Mouse (Mus musculus) adrenal gland, postnatal 25 days (tissue): ENCODE data around the gene Tsc22d1. TPM values are rescaled to one million over a fixed set of nuclear protein-coding genes. Genes with fewer than 3 reads are reported as not detected.

Experiments
- total RNA-seq: library from RNA; stranded (reverse); gene quantifications from 2 replicates; pipeline ENCODE4 v1.2.3, GENCODE M21; 2021

The Tsc22d1 gene
- total RNA-seq, 1 experiment from 2014 or later, result 1,277 TPM

Other genes with a start within 250 kb of the Tsc22d1 start
- 4.9 and 5.8 TPM in 2 replicates for gene Serp2, start 141.9 kb downstream of the Tsc22d1 start, total RNA-seq